Mouse (Mus musculus): ENCODE data around the gene Arhgap10.

DNA sequence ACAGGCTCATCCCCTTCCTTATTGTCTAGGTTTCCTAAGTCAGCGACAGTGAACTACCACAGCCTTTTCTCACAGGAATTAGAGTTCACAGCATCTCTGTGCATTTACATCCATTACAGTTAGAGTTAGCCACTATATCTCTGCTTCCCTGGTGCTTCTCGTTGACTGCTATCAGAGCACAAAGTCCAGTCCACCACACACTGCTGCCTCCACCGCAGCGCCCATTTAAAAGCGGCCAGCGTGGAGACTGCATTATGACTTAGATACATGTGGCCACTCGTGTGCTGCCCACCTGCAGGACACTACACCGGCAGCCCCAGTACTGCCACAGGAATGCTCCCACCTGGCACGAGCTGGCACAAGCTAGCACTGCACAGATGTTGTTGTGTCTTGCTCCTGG is 90.3 kb downstream of the Arhgap10 start:
- TF ChIP-seq GATA1 (IDR thresholded peaks at IDR 0.05; ENCODE audit: borderline replicate concordance, low read length) (no peak), FLI1 (IDR thresholded peaks at IDR 0.05; ENCODE audit: low read length) (no peak)

Data from megakaryocyte, embryonic 14.5 days (primary cell).